Mouse (Mus musculus) midbrain, embryonic 13.5 days (tissue): ENCODE data around the gene Gm765. TPM values are rescaled to one million over a fixed set of nuclear protein-coding genes. Genes with fewer than 3 reads are reported as not detected.

ENCODE experiments used
- ATAC-seq: fragments of 200-750 bp; cut with Nextera tagmentation; 2 replicates; pipeline ENCODE4 v1.8.0; 2017; ENCODE audit warnings: mild to moderate bottlenecking, moderate TSS enrichment, moderate library complexity
- H3K27ac ChIP-seq: fragments of 300-500 bp; sonication (generic); 2 replicates; pipeline ENCODE4 v1.5.1; 2015; ENCODE audit warnings: inconsistent platforms, mild to moderate bottlenecking, moderate library complexity
- H3K27me3 ChIP-seq: fragments of 300-500 bp; sonication (generic); 2 replicates; pipeline ENCODE4 v1.6.1; 2015; ENCODE audit warnings: mild to moderate bottlenecking, inconsistent platforms
- H3K36me3 ChIP-seq: fragments of 300-500 bp; sonication (generic); 2 replicates; pipeline ENCODE4 v1.6.1; 2015; ENCODE audit warnings: mild to moderate bottlenecking, inconsistent platforms
- H3K4me1 ChIP-seq: fragments of 300-500 bp; sonication (generic); replicated peaks from 2 replicates; pipeline ENCODE4 v1.6.1; 2015; ENCODE audit warnings: inconsistent platforms
- H3K4me2 ChIP-seq: fragments of 300-500 bp; sonication (generic); replicated peaks from 2 replicates; pipeline ENCODE4 v1.6.1; 2015; ENCODE audit warnings: moderate library complexity, mild to moderate bottlenecking, inconsistent platforms
- H3K4me3 ChIP-seq: fragments of 300-500 bp; sonication (generic); replicated peaks from 2 replicates; pipeline ENCODE4 v1.5.1; 2015; ENCODE audit warnings: mild to moderate bottlenecking, inconsistent platforms
- H3K9ac ChIP-seq: fragments of 300-500 bp; sonication (generic); replicated peaks from 2 replicates; pipeline ENCODE4 v1.6.1; 2015; ENCODE audit warnings: mild to moderate bottlenecking, inconsistent platforms
- H3K9me3 ChIP-seq: fragments of 300-500 bp; sonication (generic); 2 replicates; pipeline ENCODE4 v1.6.1; 2016; ENCODE audit warnings: mild to moderate bottlenecking, inconsistent platforms
- WGBS: fragments of 180-500 bp; shearing (Covaris S2); methylation state at CpG from one replicate; pipeline ENCODE4 v1.1.7; 2015; 5-methylcytosine and 5-hydroxymethylcytosine counted together
- polyA plus RNA-seq: library from polyadenylated mRNA; unstranded; fragments of >200 nt; fragmentation: Nextera tagmentation; extraction: Ambion mirVana; gene quantifications from 2 replicates; pipeline ENCODE4 v1.2.1, GENCODE M21; 2015

The Gm765 gene
- 0.05 TPM in 1 of 2 replicates, not detected in the other for polyA plus RNA-seq

DNA sequence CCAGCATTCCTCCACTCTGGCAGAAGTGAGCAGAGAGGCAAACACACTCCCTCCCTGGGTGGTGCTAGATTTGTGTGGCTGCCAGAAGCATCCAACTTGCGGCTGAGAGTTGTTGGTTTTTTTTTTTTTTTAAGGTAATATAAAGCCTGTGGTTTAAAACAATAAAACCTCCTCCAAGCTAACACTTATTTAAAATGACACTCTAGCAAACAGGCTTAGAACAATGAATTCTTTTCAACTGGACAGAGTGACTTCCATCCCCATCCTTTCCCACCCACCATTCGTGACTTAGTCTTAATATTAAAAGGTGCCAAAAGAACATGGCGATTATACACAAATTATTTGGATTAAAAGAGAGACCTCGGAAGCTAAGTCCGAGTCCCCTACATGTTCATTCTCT lies at the start of gene Gm765:
Gene Gm765, minus strand, starts transcription at position 101 of the 400 bp plus-strand sequence.
- no peaks in the 10 kb centered on the region for H3K4me1 ChIP-seq
- H3K27me3 ChIP-seq: no peaks in the 10 kb centered on the region
- no peak within 1 kb of the TSS for H3K4me3 ChIP-seq
- WGBS: 88% methylated on average over 5 of the region's 5 CpGs
- H3K27ac ChIP-seq: no peak within 1 kb of the TSS
- no peak within 1 kb of the TSS for H3K9ac ChIP-seq
- ATAC-seq: no peak
- no peak within 1 kb of the TSS for H3K4me2 ChIP-seq
- H3K9me3 ChIP-seq: no peaks in the 10 kb centered on the region
- no peaks in the 10 kb centered on the region for H3K36me3 ChIP-seq

DNA sequence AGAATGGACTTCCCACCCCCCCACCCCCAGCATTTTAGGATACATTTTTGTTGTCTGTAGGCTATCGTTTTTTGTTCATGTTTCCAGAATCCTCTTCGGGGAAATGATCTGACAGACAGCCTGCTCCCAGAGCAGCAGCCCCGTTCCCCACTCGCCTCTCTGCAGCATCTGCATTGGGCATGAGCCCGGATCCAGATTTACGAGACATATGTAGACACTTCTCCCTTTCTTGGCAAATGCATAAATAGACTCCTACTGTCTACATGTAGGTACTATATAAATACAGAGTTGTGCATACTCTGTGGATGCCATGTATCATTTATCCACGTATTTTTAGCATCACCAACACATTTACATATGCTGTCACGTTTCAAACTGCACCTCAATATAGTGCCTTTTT lies 42.9 kb upstream of the Gm765 start:
- Histone ChIP-seq H3K9ac (no peak overlapping the region), H3K9me3 (no peaks in the 10 kb centered on the region), H3K27ac (no peak overlapping the region), H3K4me3 (no peak overlapping the region), H3K4me2 (no peak overlapping the region), H3K27me3 (no peaks in the 10 kb centered on the region), H3K36me3 (no peaks in the 10 kb centered on the region), H3K4me1 (0 out of 2 replicates have a peak, but pooled peaks cover 3% of the 10 kb centered on the region)
- ATAC-seq: no peak
- WGBS: 80% methylated on average over 8 of the region's 8 CpGs

DNA sequence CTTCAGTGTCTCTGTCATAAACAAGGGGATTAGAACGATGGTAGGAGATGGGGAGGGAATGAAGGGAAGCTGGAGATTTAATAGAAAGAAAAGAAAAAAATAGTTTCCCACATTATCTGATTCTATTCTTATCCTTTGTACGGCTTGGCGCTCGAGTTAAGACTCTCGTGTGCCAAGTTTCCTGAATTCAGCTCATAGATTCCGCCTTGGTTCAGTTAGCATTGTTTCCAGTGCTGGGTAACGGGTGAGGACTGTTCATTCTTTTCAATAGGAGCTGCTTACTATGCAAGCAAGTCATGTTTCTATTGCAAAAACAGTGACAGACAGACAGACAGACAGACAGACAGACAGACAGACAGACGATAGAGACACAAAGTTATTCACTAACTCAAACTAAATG lies 41.9 kb upstream of the Gm765 start:
- H3K36me3 ChIP-seq: no peaks in the 10 kb centered on the region
- no peak overlapping the region for H3K9ac ChIP-seq
- H3K4me3 ChIP-seq: no peak overlapping the region
- no peaks in the 10 kb centered on the region for H3K27me3 ChIP-seq
- H3K9me3 ChIP-seq: no peaks in the 10 kb centered on the region
- H3K27ac ChIP-seq: no peak overlapping the region
- ATAC-seq: no peak
- H3K4me1 ChIP-seq: 0 out of 2 replicates have a peak, but pooled peaks cover 3% of the 10 kb centered on the region
- 40% methylated on average over 8 of the region's 8 CpGs for WGBS
- no peak overlapping the region for H3K4me2 ChIP-seq

DNA sequence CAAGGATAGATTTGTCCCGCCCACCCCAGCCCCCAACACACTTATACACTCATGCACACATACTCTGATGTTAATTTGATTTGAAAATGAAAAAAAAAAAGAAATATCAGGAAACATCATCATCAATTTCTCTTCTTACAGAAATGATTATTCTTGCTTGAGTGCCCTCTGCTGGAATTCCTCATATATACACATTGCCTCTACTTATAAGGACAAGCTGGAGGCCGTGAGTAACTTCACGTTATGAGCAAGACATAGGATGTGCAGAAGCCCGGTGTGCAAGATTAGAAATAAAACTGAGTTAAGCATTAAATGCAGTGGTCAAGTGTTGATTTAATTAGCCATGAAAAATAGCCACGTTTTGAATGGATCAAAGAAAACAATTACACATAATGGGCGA lies 40.9 kb upstream of the Gm765 start:
- Histone ChIP-seq H3K4me1 (0 out of 2 replicates have a peak, but pooled peaks cover 3% of the 10 kb centered on the region), H3K9me3 (no peaks in the 10 kb centered on the region), H3K4me2 (no peak overlapping the region), H3K36me3 (no peaks in the 10 kb centered on the region), H3K27ac (no peak overlapping the region), H3K4me3 (no peak overlapping the region), H3K27me3 (no peaks in the 10 kb centered on the region), H3K9ac (no peak overlapping the region)
- ATAC-seq: no peak
- WGBS: 53% methylated on average over 6 of the region's 6 CpGs

DNA sequence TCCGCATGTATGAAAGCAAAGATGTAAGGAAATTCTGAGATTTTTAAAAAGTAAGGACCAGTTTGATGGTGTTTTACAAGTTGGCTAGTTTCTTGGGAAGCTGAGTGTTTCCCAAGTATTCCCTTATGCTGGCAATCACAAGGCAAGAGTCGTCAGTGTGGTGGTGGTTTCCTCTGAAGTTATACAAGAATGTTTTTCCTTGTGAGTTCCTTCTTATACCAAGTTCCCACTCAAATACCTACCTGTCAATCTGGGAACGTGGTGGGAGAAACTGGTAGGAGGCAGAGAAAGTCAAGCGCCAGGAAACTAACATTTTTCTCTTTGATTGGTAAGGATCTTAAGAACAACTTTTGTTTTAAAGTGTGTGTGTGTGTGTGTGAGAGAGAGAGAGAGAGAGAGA lies 23.6 kb upstream of the Gm765 start:
- Histone ChIP-seq H3K4me1 (no peaks in the 10 kb centered on the region), H3K9ac (no peak overlapping the region), H3K9me3 (no peaks in the 10 kb centered on the region), H3K4me2 (no peak overlapping the region), H3K4me3 (no peak overlapping the region), H3K27me3 (no peaks in the 10 kb centered on the region), H3K36me3 (no peaks in the 10 kb centered on the region), H3K27ac (no peak overlapping the region)
- ATAC-seq: no peak
- 89% methylated on average over 4 of the region's 4 CpGs for WGBS

DNA sequence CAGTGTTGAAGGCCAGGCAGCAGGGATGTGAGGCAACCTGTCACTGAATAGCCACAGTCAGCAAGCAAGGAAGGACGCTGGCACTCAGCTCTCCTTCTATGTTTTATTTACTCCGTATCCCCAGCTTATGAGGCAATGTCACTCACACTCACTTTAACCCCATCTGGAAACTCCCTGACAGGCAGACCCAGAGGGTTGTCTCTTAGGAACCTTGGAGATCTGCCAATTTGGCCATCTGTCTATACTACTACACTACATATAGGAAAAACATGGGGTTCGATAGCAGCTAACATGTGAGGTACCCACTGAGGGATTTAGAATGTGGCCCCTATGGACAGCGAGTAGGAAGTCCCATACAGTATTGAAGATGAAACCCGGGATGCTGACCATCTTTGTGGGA lies 12.7 kb upstream of the Gm765 start:
- WGBS: 80% methylated on average over 5 of the region's 5 CpGs
- no peak overlapping the region for H3K9ac ChIP-seq
- no peak overlapping the region for H3K27ac ChIP-seq
- ATAC-seq: no peak
- H3K4me2 ChIP-seq: no peak overlapping the region
- H3K9me3 ChIP-seq: no peaks in the 10 kb centered on the region
- no peaks in the 10 kb centered on the region for H3K36me3 ChIP-seq
- H3K4me1 ChIP-seq: no peaks in the 10 kb centered on the region
- H3K4me3 ChIP-seq: no peak overlapping the region
- H3K27me3 ChIP-seq: no peaks in the 10 kb centered on the region

DNA sequence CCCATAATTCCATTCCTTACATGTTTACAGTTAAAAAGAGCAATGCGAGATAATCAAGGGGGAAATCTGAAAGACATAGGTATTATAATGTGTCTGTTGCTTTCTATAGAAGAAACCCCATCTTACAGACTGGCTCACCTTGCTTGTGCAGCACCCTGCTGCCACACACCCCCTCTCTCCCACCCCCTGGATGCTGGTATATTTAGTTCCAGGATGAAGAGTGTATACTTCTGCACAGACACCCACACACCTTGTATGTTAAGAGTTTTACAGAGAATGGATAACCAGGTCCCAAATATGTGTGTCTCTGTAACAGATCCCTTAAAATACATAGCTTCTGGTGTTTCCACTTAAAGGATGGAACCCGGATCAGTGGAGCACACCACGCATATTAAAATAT lies 10.7 kb upstream of the Gm765 start:
- H3K4me2 ChIP-seq: no peak overlapping the region
- H3K36me3 ChIP-seq: no peaks in the 10 kb centered on the region
- no peak for ATAC-seq
- 87% methylated on average over 3 of the region's 3 CpGs for WGBS
- no peak overlapping the region for H3K27ac ChIP-seq
- H3K4me1 ChIP-seq: no peaks in the 10 kb centered on the region
- H3K27me3 ChIP-seq: no peaks in the 10 kb centered on the region
- H3K9ac ChIP-seq: no peak overlapping the region
- no peaks in the 10 kb centered on the region for H3K9me3 ChIP-seq
- no peak overlapping the region for H3K4me3 ChIP-seq

DNA sequence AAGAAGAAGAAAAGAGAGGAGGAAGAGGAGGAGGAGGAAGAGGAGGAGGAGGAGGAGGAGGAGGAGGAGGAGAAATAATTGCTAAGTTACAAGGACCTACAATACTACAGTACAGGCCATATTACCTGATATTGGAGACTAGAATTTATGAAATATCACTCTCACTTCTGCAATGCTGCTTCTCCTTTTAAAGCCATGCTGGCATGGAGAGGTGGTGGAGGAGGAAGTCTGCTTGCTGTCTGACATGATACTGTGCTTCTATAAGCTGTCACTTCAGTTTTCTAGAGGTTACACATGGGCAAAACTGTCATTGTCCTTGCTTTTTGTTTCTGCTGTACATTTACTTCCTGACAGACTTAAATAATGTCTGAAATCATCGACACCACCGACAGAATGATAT lies 9.8 kb downstream of the Gm765 start:
- Histone ChIP-seq H3K27ac (no peak overlapping the region), H3K36me3 (no peaks in the 10 kb centered on the region), H3K4me1 (no peaks in the 10 kb centered on the region), H3K9ac (no peak overlapping the region), H3K9me3 (no peaks in the 10 kb centered on the region), H3K4me3 (no peak overlapping the region), H3K4me2 (no peak overlapping the region), H3K27me3 (no peaks in the 10 kb centered on the region)
- ATAC-seq: no peak
- 83% methylated on average over 2 of the region's 2 CpGs for WGBS

DNA sequence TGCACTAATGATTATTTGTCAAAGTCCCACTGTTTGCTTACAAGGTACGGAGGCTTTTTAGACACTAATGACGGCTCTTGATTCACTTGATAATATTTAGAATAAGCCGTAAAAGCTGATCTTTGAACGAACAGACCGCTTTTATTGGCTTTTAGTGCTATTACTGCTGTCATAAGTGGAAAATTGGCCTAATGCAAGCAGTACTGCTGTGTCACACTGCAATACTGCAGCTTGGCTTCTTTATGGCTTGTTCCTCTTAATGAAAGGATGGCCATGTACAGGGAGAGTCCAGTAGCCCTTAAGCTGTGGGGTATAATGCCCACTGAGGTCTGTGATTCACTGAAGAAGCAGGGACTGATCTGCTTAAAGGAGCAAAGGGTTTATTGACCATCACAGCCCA lies 30.9 kb downstream of the Gm765 start:
- Histone ChIP-seq H3K27me3 (no peaks in the 10 kb centered on the region), H3K4me1 (no peaks in the 10 kb centered on the region), H3K36me3 (no peaks in the 10 kb centered on the region), H3K9ac (no peak overlapping the region), H3K9me3 (no peaks in the 10 kb centered on the region), H3K27ac (no peak overlapping the region), H3K4me2 (no peak overlapping the region), H3K4me3 (no peak overlapping the region)
- ATAC-seq: no peak
- WGBS: 95% methylated on average over 5 of the region's 5 CpGs

DNA sequence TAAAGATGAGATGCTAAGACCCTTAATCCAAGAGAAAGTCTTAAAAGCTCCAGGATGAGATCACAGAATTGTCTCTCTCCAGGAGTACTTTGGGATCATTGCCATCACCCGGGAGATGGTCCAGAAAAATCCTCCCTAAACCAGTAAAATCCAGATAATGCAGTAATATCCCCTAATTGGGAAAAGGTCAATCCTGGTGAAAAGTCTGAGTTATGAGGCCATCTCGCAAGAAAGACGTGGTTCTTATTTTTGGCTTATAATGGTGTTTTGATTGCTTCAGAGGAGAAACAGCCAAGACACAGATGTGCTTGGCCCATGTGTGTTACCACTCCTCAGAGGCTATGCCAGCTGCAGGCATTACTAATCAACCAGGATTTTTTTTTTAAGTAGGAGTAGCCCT lies 34.9 kb downstream of the Gm765 start:
- no peak for ATAC-seq
- Histone ChIP-seq H3K4me2 (no peak overlapping the region), H3K9me3 (no peaks in the 10 kb centered on the region), H3K36me3 (no peaks in the 10 kb centered on the region), H3K27ac (no peak overlapping the region), H3K27me3 (no peaks in the 10 kb centered on the region), H3K4me1 (no peaks in the 10 kb centered on the region), H3K9ac (no peak overlapping the region), H3K4me3 (no peak overlapping the region)
- 52% methylated on average over 3 of the region's 3 CpGs for WGBS

DNA sequence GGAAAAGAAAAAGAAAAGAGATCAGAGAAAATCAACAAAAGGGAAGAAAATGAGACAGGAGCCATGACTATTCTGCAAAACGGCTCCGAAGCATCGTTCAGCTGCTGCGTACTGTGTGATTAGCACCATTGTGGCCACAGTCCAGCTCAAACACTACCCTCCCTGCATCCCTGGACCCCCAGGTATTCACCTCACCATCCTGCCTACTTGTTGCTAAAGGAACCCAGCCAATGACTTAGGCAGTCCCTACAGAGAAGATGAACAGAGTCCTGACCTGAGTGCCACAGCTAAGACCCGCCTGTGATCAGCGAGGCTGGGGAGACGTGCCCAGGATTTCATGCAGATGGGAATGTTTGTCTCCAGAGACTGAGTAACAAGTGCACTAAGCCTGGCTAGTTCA lies 35.4 kb downstream of the Gm765 start:
- Histone ChIP-seq H3K9me3 (no peaks in the 10 kb centered on the region), H3K9ac (no peak overlapping the region), H3K27ac (no peak overlapping the region), H3K36me3 (no peaks in the 10 kb centered on the region), H3K27me3 (no peaks in the 10 kb centered on the region), H3K4me3 (no peak overlapping the region), H3K4me2 (no peak overlapping the region), H3K4me1 (no peaks in the 10 kb centered on the region)
- WGBS: 66% methylated on average over 7 of the region's 7 CpGs
- no peak for ATAC-seq

DNA sequence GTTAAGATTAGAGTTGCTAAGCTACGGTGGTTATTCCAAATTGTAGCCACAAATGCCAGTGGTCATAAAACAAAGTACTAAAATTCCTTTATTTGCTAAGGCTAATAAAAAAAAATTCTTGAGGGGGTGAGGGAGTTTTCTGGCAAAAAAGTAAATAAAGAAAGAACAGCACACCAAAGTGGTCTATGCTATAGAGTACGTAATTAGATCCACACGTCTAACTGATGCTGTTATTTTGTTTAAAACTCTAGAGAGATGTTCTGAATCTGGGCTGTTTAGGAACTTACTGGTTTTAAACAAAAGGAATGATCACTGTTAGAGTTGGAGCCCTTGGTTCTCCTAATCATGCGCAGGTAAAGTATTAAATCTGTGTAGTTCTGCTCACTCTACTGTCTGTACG lies 50.5 kb downstream of the Gm765 start:
- Histone ChIP-seq H3K4me2 (no peak overlapping the region), H3K4me1 (0 out of 2 replicates have a peak, but pooled peaks cover 4% of the 10 kb centered on the region), H3K27ac (no peak overlapping the region), H3K36me3 (no peaks in the 10 kb centered on the region), H3K27me3 (no peaks in the 10 kb centered on the region), H3K9ac (no peak overlapping the region), H3K9me3 (no peaks in the 10 kb centered on the region), H3K4me3 (no peak overlapping the region)
- no peak for ATAC-seq
- WGBS: 91% methylated on average over 5 of the region's 5 CpGs

DNA sequence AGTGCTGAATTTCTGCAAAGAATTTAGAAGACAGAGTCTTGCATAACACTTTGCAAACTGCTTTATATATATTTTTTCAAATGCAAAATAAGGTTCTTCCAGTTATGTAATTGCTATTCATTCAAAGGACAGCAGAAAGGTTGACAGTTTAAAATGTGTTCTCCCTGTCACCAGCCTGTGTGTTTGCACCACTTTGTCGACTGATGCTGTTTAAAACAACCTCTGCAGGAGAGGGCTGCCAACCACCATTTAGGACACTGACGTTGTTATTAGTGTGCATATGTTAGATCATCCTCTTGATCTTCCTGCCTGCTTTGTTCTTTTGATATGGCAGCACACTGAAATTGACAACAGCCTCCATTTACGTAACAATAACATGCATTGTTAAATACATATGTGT lies 54.2 kb downstream of the Gm765 start:
- Histone ChIP-seq H3K4me1 (0 out of 2 replicates have a peak, but pooled peaks cover 4% of the 10 kb centered on the region), H3K36me3 (no peaks in the 10 kb centered on the region), H3K27me3 (no peaks in the 10 kb centered on the region), H3K4me3 (no peak overlapping the region), H3K9me3 (no peaks in the 10 kb centered on the region), H3K9ac (no peak overlapping the region), H3K4me2 (no peak overlapping the region), H3K27ac (no peak overlapping the region)
- WGBS: 21% methylated on average over 3 of the region's 3 CpGs
- ATAC-seq: no peak
